Mouse (Mus musculus) forebrain, embryonic 10.5 days (tissue): ENCODE results near the gene Prr5l. TPM values are rescaled to one million over a fixed set of nuclear protein-coding genes. Genes with fewer than 3 reads are reported as not detected.

Experiments used
- DNase-seq: peaks from one replicate; pipeline ENCODE4 v3.0.0-alpha.2; 2017; ENCODE audit warnings: low spot score; ENCODE audit errors: extremely low spot score
- H3K27ac ChIP-seq: fragments of 300-500 bp; sonication (generic); 2 replicates; pipeline ENCODE4 v1.5.1; 2016; ENCODE audit warnings: mild to moderate bottlenecking
- H3K27me3 ChIP-seq: fragments of 300-500 bp; sonication (generic); 2 replicates; pipeline ENCODE4 v1.6.1; 2016; ENCODE audit warnings: mild to moderate bottlenecking; ENCODE audit not compliant: poor library complexity, severe bottlenecking
- H3K36me3 ChIP-seq: fragments of 300-500 bp; sonication (generic); replicated peaks from 2 replicates; pipeline ENCODE4 v1.6.1; 2016; ENCODE audit warnings: mild to moderate bottlenecking, moderate library complexity
- H3K4me1 ChIP-seq: fragments of 300-500 bp; sonication (generic); 2 replicates; pipeline ENCODE4 v1.6.1; 2016
- H3K4me3 ChIP-seq: fragments of 300-500 bp; sonication (generic); 2 replicates; pipeline ENCODE4 v1.5.1; 2016; ENCODE audit warnings: mild to moderate bottlenecking, moderate library complexity
- H3K9me3 ChIP-seq: fragments of 300-500 bp; sonication (generic); 2 replicates; pipeline ENCODE4 v1.6.1; 2016; ENCODE audit warnings: mild to moderate bottlenecking, moderate library complexity
- WGBS: fragments of 180-500 bp; shearing (Covaris S2); methylation state at CpG from one replicate; pipeline ENCODE4 v1.1.7; 2016; 5-methylcytosine and 5-hydroxymethylcytosine counted together
- polyA plus RNA-seq: library from polyadenylated mRNA; unstranded; fragments of >200 nt; fragmentation: Nextera tagmentation; extraction: Ambion mirVana; gene quantifications from 2 replicates; pipeline ENCODE4 v1.2.1, GENCODE M21; 2016

Prr5l gene
- 24.4 and 25.4 TPM in 2 replicates for polyA plus RNA-seq

- H3K4me1 ChIP-seq, result peaks cover 15% of the 10 kb centered on the region
- WGBS, result 60% methylated on average over 3 of the region's 3 CpGs
- no peak within 1 kb of the TSS for H3K27ac ChIP-seq
- H3K36me3 ChIP-seq, result no peaks in the 10 kb centered on the region
- no peaks in the 10 kb centered on the region for H3K9me3 ChIP-seq
- peaks cover 10% of the 10 kb centered on the region; the same call in 1 of the 2 replicates for H3K27me3 ChIP-seq
- no peak for DNase-seq
- no peak within 1 kb of the TSS for H3K4me3 ChIP-seq
These were observed at the start of gene Prr5l for GRCm38 (mm10) chr2:101882998-101883397. Gene Prr5l, minus strand, starts transcription at chr2:101883027.

GRCm38 (mm10) chr2:101932169-101932936 is 49.5 kb upstream of the Prr5l start:
- no peaks in the 10 kb centered on the region for H3K4me1 ChIP-seq
- WGBS, result 89% methylated on average over 14 of the region's 14 CpGs
- H3K27me3 ChIP-seq, result no peaks in the 10 kb centered on the region
- no peaks in the 10 kb centered on the region for H3K36me3 ChIP-seq
- DNase-seq, result no peak
- no peaks in the 10 kb centered on the region for H3K9me3 ChIP-seq
- no peak overlapping the region for H3K27ac ChIP-seq
- H3K4me3 ChIP-seq, result no peak overlapping the region

DNA sequence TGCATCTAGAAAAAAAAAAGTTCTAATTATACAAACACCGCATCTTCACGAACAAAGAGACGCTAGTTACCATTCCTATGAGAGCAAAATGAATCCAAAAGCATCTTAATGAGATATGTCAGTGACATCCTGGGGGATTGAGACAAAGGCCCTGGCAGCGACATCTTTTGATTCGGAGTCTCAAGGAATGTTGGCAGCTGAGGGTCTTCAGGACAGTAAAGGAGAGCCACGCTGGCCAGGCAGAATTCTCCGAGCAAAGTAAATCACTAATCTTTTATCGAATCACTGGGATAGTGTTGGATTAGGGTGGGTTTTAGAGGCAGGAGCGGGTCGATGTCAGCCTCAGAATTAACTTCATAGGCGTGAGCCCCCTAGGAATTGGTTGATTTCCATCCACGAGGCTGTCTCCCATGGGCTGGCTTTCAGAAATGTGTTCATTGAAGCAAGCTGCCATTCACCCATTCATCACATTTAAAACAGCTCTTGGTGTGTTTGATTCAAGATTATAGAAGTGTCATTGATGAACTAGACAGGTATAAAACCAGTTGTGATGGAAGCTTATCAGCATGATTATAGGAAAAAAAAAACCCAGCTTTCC is 42.9 kb upstream of the Prr5l start:
- no peak overlapping the region for H3K4me3 ChIP-seq
- no peak for DNase-seq
- no peaks in the 10 kb centered on the region for H3K36me3 ChIP-seq
- 68% methylated on average over 12 of the region's 12 CpGs for WGBS
- peak overlapping the region; percentile 31; the same call in 1 of the 2 replicates for H3K27ac ChIP-seq
- H3K4me1 ChIP-seq, result peaks cover 10% of the 10 kb centered on the region
- H3K27me3 ChIP-seq, result no peaks in the 10 kb centered on the region
- no peaks in the 10 kb centered on the region for H3K9me3 ChIP-seq

- no peaks in the 10 kb centered on the region for H3K36me3 ChIP-seq
- no peak for DNase-seq
- no peak overlapping the region for H3K27ac ChIP-seq
- H3K4me1 ChIP-seq, result peaks cover 13% of the 10 kb centered on the region
- WGBS, result 80% methylated on average over 3 of the region's 3 CpGs
- no peaks in the 10 kb centered on the region for H3K27me3 ChIP-seq
- H3K9me3 ChIP-seq, result no peaks in the 10 kb centered on the region
- no peak overlapping the region for H3K4me3 ChIP-seq
These were observed 42.4 kb upstream of the Prr5l start for GRCm38 (mm10) chr2:101925183-101925582.

- DNase-seq, result no peak
- no peaks in the 10 kb centered on the region for H3K36me3 ChIP-seq
- no peaks in the 10 kb centered on the region for H3K9me3 ChIP-seq
- 85% methylated on average over 4 of the region's 4 CpGs for WGBS
- no peaks in the 10 kb centered on the region for H3K27me3 ChIP-seq
- no peak overlapping the region for H3K27ac ChIP-seq
- H3K4me3 ChIP-seq, result no peak overlapping the region
- H3K4me1 ChIP-seq, result peaks cover 20% of the 10 kb centered on the region
These were observed 40.4 kb upstream of the Prr5l start for GRCm38 (mm10) chr2:101923181-101923580.

DNA sequence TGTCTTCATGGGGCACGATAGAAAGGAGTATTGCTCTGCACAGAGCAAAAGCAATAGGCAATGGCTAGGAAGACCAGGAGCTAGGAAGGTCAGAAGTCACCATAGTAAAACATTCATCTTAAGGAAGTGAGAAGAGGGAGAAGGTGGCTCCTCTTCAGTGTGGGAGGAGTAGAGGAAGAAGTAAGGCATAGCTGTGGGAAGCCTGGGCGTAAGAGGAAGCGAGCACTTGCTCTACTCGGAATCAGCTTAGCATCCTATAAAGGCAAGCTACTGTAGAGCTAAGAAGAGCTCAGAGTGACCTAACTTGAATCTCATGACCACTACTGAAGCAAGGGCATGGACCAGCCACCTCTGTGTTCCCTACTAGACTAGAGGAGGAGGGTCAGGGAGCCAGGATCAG is 39.5 kb upstream of the Prr5l start:
- WGBS, result 95% methylated on average over 4 of the region's 4 CpGs
- H3K27me3 ChIP-seq, result no peaks in the 10 kb centered on the region
- H3K4me3 ChIP-seq, result no peak overlapping the region
- H3K9me3 ChIP-seq, result no peaks in the 10 kb centered on the region
- no peak for DNase-seq
- no peak overlapping the region for H3K27ac ChIP-seq
- peaks cover 20% of the 10 kb centered on the region for H3K4me1 ChIP-seq
- H3K36me3 ChIP-seq, result no peaks in the 10 kb centered on the region

GRCm38 (mm10) chr2:101920136-101920554 is 37.3 kb upstream of the Prr5l start:
- peaks cover 5% of the 10 kb centered on the region; the same call in 1 of the 2 replicates for H3K9me3 ChIP-seq
- no peaks in the 10 kb centered on the region for H3K27me3 ChIP-seq
- H3K27ac ChIP-seq, result peak overlapping the region; percentile 73
- H3K4me1 ChIP-seq, result peaks cover 13% of the 10 kb centered on the region
- no peak for DNase-seq
- H3K36me3 ChIP-seq, result no peaks in the 10 kb centered on the region
- WGBS, result 39% methylated on average over 2 of the region's 2 CpGs
- H3K4me3 ChIP-seq, result no peak overlapping the region

GRCm38 (mm10) chr2:101918518-101918917 is 35.7 kb upstream of the Prr5l start:
- DNase-seq, result no peak
- WGBS, result 89% methylated on average over 7 of the region's 7 CpGs

GRCm38 (mm10) chr2:101909326-101910080 is 26.7 kb upstream of the Prr5l start:
- WGBS, result 85% methylated on average over 15 of the region's 15 CpGs

More at GRCm38 (mm10) chr2:101918518-101918917, 35.7 kb upstream of the Prr5l start:
- Histone ChIP-seq H3K36me3 (no peaks in the 10 kb centered on the region), H3K9me3 (peaks cover 5% of the 10 kb centered on the region; the same call in 1 of the 2 replicates), H3K27ac (no peak overlapping the region), H3K4me3 (no peak overlapping the region), H3K4me1 (peaks cover 10% of the 10 kb centered on the region), H3K27me3 (no peaks in the 10 kb centered on the region)

DNA sequence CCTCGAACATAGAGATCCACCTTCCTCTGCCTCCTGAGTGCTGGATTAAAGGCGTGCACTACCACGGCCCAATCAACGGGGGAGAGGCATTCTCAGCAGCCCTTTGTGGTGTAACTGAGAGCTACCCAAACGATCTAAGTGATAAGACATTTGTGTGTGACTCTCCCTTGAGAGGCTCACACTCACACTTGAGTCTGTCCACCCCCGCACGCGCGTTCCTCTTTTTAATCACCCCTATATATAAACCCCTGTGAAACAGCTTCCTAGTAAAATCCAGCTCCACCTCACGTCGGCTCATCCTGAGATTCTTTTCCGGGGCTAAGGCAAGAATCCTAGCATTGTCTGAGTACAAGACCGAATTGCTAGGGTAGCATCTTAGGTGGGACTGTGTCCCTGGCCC is 25.9 kb upstream of the Prr5l start:
- 78% methylated on average over 13 of the region's 13 CpGs for WGBS
- H3K9me3 ChIP-seq, result no peaks in the 10 kb centered on the region
- peak overlapping the region; percentile 32 for H3K27ac ChIP-seq
- no peak overlapping the region for H3K4me3 ChIP-seq
- peaks cover 38% of the 10 kb centered on the region for H3K4me1 ChIP-seq
- DNase-seq, result no peak
- 0 out of 2 replicates have a peak, but pooled peaks cover 6% of the 10 kb centered on the region for H3K36me3 ChIP-seq
- H3K27me3 ChIP-seq, result no peaks in the 10 kb centered on the region

More at GRCm38 (mm10) chr2:101909326-101910080, 26.7 kb upstream of the Prr5l start:
- H3K27me3 ChIP-seq, result no peaks in the 10 kb centered on the region
- peaks cover 38% of the 10 kb centered on the region for H3K4me1 ChIP-seq
- H3K27ac ChIP-seq, result peak overlapping the region; percentile 32
- 0 out of 2 replicates have a peak, but pooled peaks cover 6% of the 10 kb centered on the region for H3K36me3 ChIP-seq
- H3K9me3 ChIP-seq, result no peaks in the 10 kb centered on the region
- no peak for DNase-seq
- H3K4me3 ChIP-seq, result no peak overlapping the region

DNA sequence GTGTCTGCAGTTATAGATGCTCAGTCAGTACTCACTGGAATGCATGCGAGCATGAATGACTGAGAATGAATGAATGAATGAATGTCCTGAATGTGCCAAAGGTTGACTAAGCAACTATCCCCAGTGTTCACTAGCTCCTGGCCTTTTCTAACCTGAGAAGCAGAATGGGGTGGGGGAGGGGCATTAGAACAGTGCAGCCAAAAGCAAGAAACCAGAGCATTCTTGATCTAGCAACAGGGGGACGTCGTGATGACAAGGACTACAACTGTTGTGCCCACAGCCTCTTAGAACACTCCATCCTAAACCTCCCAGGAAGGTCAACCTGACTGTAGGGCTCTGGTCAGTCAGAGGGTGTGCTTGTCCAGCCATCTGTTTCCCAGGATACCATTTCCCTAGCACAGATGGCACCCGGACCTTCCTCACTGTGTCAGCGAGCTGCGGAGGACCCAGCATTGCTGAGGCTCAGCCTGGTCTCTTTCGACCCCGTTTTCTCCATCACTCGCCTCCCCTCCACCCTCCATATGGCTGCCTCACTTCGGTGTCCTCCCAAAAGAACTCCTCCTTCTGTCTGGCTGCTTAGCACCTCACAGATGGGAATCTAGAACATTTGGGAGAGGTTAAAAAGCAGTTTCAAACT is 24.7 kb upstream of the Prr5l start:
- 79% methylated on average over 10 of the region's 10 CpGs for WGBS

GRCm38 (mm10) chr2:101906379-101906690 is 23.5 kb upstream of the Prr5l start:
- WGBS, result 62% methylated on average over 5 of the region's 5 CpGs
- H3K4me1 ChIP-seq, result peaks cover 38% of the 10 kb centered on the region
- H3K27me3 ChIP-seq, result no peaks in the 10 kb centered on the region
- no peak overlapping the region for H3K4me3 ChIP-seq
- no peak for DNase-seq
- H3K27ac ChIP-seq, result peak overlapping the region; percentile 79
- 0 out of 2 replicates have a peak, but pooled peaks cover 12% of the 10 kb centered on the region for H3K36me3 ChIP-seq
- H3K9me3 ChIP-seq, result no peaks in the 10 kb centered on the region

More for the DNA sequence above, 24.7 kb upstream of the Prr5l start:
- Histone ChIP-seq H3K27me3 (no peaks in the 10 kb centered on the region), H3K9me3 (no peaks in the 10 kb centered on the region), H3K4me3 (no peak overlapping the region), H3K27ac (peak overlapping the region; percentile 17; the same call in 1 of the 2 replicates), H3K4me1 (peaks cover 38% of the 10 kb centered on the region), H3K36me3 (0 out of 2 replicates have a peak, but pooled peaks cover 6% of the 10 kb centered on the region)
- DNase-seq, result no peak
